Mouse (Mus musculus) bone marrow, adult 2 months (tissue): ENCODE data around the gene Fitm2. TPM values are rescaled to one million over a fixed set of nuclear protein-coding genes. Genes with fewer than 3 reads are reported as not detected.

Source experiments
- H3K27ac ChIP-seq: fragments of 200-500 bp; 2 replicates; pipeline ENCODE4 v1.5.1; 2012; ENCODE audit warnings: low read depth, mild to moderate bottlenecking, control low read depth, inconsistent platforms, low read length; ENCODE audit not compliant: control insufficient read depth, poor library complexity, insufficient read depth
- H3K4me1 ChIP-seq: fragments of 200-500 bp; 2 replicates; pipeline ENCODE4 v1.6.1; 2011; ENCODE audit warnings: low read length; ENCODE audit not compliant: control insufficient read depth, insufficient read depth
- H3K4me3 ChIP-seq: fragments of 200-500 bp; replicated peaks from 2 replicates; pipeline ENCODE3; 2011; ENCODE audit warnings: mild to moderate bottlenecking, low read depth, low read length, control low read depth; ENCODE audit not compliant: control insufficient read depth
- CTCF ChIP-seq: fragments of 200-500 bp; IDR thresholded peaks from 2 replicates; pipeline ENCODE4 v1.5.1; 2011; ENCODE audit warnings: low read length, control low read depth; ENCODE audit not compliant: control insufficient read depth, insufficient read depth
- POLR2A ChIP-seq: fragments of 200-500 bp; IDR thresholded peaks from 2 replicates; pipeline ENCODE4 v1.6.1; 2011; ENCODE audit warnings: low read depth, mild to moderate bottlenecking, control low read depth, low read length, borderline replicate concordance; ENCODE audit not compliant: control insufficient read depth
- WGBS: fragments of 180-500 bp; shearing (Covaris S2); methylation state at CpG from one replicate; pipeline ENCODE4 v1.1.7; 2018; 5-methylcytosine and 5-hydroxymethylcytosine counted together
- polyA plus RNA-seq: library from polyadenylated mRNA; stranded (reverse); fragments of >200 nt; gene quantifications from 2 replicates; pipeline ENCODE4 v1.2.4, GENCODE M21; 2011; ENCODE audit warnings: low replicate concordance; ENCODE audit not compliant: missing spikeins, insufficient read depth, insufficient read length

Fitm2 gene
- polyA plus RNA-seq, 1 experiment: 4.5 TPM

- no peaks in the 10 kb centered on the region for H3K4me1 ChIP-seq
- 53% methylated on average over 6 of the region's 6 CpGs for WGBS
- no peak overlapping the region for H3K4me3 ChIP-seq
- H3K27ac ChIP-seq: no peak overlapping the region
- TF ChIP-seq CTCF (no peak), POLR2A (no peak)
Measured at GRCm38 (mm10) chr2:163443543-163443942, 28.9 kb downstream of the Fitm2 start.

- whole genome bisulfite sequencing: 46% methylated on average over 1 of the region's 1 CpGs
- no peak for TF ChIP-seq POLR2A
- TF ChIP-seq CTCF: no peak
- Histone ChIP-seq H3K27ac (no peak overlapping the region), H3K4me1 (no peaks in the 10 kb centered on the region), H3K4me3 (no peak overlapping the region)
Measured at GRCm38 (mm10) chr2:163439488-163439887, 32.9 kb downstream of the Fitm2 start.

GRCm38 (mm10) chr2:163438619-163439451, 33.6 kb downstream of the Fitm2 start:
- H3K27ac ChIP-seq: no peak overlapping the region
- WGBS: 4% methylated on average over 30 of the region's 30 CpGs
- no peak overlapping the region for H3K4me3 ChIP-seq
- H3K4me1 ChIP-seq: no peaks in the 10 kb centered on the region
- TF ChIP-seq POLR2A (no peak), CTCF (no peak)

GRCm38 (mm10) chr2:163438246-163438618, 34.2 kb downstream of the Fitm2 start, which contains the start of gene Gdap1l1:
Gdap1l1 (plus strand) TSS chr2:163438476.
- TF ChIP-seq POLR2A (no peak), CTCF (no peak)
- Histone ChIP-seq H3K4me3 (no peak within 1 kb of the TSS), H3K4me1 (no peaks in the 10 kb centered on the region), H3K27ac (no peak within 1 kb of the TSS)
- WGBS: 4% methylated on average over 18 of the region's 18 CpGs

- 39% methylated on average over 4 of the region's 4 CpGs for WGBS
- Histone ChIP-seq H3K4me1 (no peaks in the 10 kb centered on the region), H3K27ac (no peak overlapping the region), H3K4me3 (no peak overlapping the region)
- TF ChIP-seq CTCF (no peak), POLR2A (no peak)
Measured at GRCm38 (mm10) chr2:163437800-163438199, 34.6 kb downstream of the Fitm2 start.

GRCm38 (mm10) chr2:163433971-163434370, 38.5 kb downstream of the Fitm2 start:
- WGBS: 27% methylated on average over 4 of the region's 4 CpGs
- H3K4me3 ChIP-seq: no peak overlapping the region
- H3K27ac ChIP-seq: no peak overlapping the region
- no peaks in the 10 kb centered on the region for H3K4me1 ChIP-seq
- TF ChIP-seq POLR2A (no peak), CTCF (no peak)

GRCm38 (mm10) chr2:163431289-163431688, 41.1 kb downstream of the Fitm2 start:
- WGBS: 77% methylated on average over 9 of the region's 9 CpGs
- H3K4me1 ChIP-seq: no peaks in the 10 kb centered on the region
- TF ChIP-seq POLR2A (no peak), CTCF (no peak)
- no peak overlapping the region for H3K4me3 ChIP-seq
- no peak overlapping the region for H3K27ac ChIP-seq

- Histone ChIP-seq H3K27ac (no peak overlapping the region), H3K4me3 (no peak overlapping the region), H3K4me1 (no peaks in the 10 kb centered on the region)
- WGBS: 51% methylated on average over 4 of the region's 4 CpGs
- TF ChIP-seq CTCF (no peak), POLR2A (no peak)
Measured at GRCm38 (mm10) chr2:163428346-163429011, 44.0 kb downstream of the Fitm2 start.
